Mouse (Mus musculus): Measurements from ENCODE around the gene Syk.

Syk gene

GRCm38 (mm10) chr13:52600015-52600643, 17.2 kb downstream of the Syk start:
- no peak for DNase-seq (ENCODE audit: low spot score in 2 of 2)

- DNase-seq (ENCODE audit: low spot score in 2 of 2) = no peak
Measured at GRCm38 (mm10) chr13:52602752-52603151, 19.8 kb downstream of the Syk start.

- DNase-seq (ENCODE audit: low spot score in 2 of 2) = peak; percentile 7 to 29
Measured at GRCm38 (mm10) chr13:52603704-52604349, 20.9 kb downstream of the Syk start.

GRCm38 (mm10) chr13:52605006-52605405, 22.0 kb downstream of the Syk start:
- DNase-seq (ENCODE audit: low spot score in 2 of 2) = no peak

GRCm38 (mm10) chr13:52605911-52606310, 22.9 kb downstream of the Syk start:
- DNase-seq (ENCODE audit: low spot score in 2 of 2) = no peak

GRCm38 (mm10) chr13:52606656-52607275, 23.8 kb downstream of the Syk start:
- DNase-seq (ENCODE audit: low spot score in 2 of 2) = no peak

GRCm38 (mm10) chr13:52607964-52608363, 25.0 kb downstream of the Syk start:
- no peak for DNase-seq (ENCODE audit: low spot score in 2 of 2)

GRCm38 (mm10) chr13:52610463-52610862, 27.5 kb downstream of the Syk start:
- DNase-seq (ENCODE audit: low spot score in 2 of 2) = no peak

- DNase-seq (ENCODE audit: low spot score in 2 of 2) = no peak
Measured at GRCm38 (mm10) chr13:52613266-52613665, 30.3 kb downstream of the Syk start.

GRCm38 (mm10) chr13:52615085-52615484, 32.1 kb downstream of the Syk start:
- no peak for DNase-seq (ENCODE audit: low spot score in 2 of 2)

GRCm38 (mm10) chr13:52617096-52617714, 34.2 kb downstream of the Syk start:
- DNase-seq (ENCODE audit: low spot score in 2 of 2) = no peak

GRCm38 (mm10) chr13:52618592-52618991, 35.6 kb downstream of the Syk start:
- DNase-seq (ENCODE audit: low spot score in 2 of 2) = no peak

- no peak for DNase-seq (ENCODE audit: low spot score in 2 of 2)
Measured at GRCm38 (mm10) chr13:52619482-52619881, 36.5 kb downstream of the Syk start.

- peak; percentile 77 to 80 for DNase-seq (ENCODE audit: low spot score in 2 of 2)
Measured at GRCm38 (mm10) chr13:52624038-52624437, 41.1 kb downstream of the Syk start.

GRCm38 (mm10) chr13:52628602-52629001, 45.6 kb downstream of the Syk start:
- peak; percentile 67 to 72 for DNase-seq (ENCODE audit: low spot score in 2 of 2)

- no peak for DNase-seq (ENCODE audit: low spot score in 2 of 2)
Measured at GRCm38 (mm10) chr13:52631624-52632023, 48.7 kb downstream of the Syk start.

GRCm38 (mm10) chr13:52635484-52635883, 52.5 kb downstream of the Syk start:
- DNase-seq (ENCODE audit: low spot score in 2 of 2) = no peak

- DNase-seq (ENCODE audit: low spot score in 2 of 2) = no peak
Measured at GRCm38 (mm10) chr13:52636176-52636748, 53.3 kb downstream of the Syk start.

- DNase-seq (ENCODE audit: low spot score in 2 of 2) = no peak
Measured at GRCm38 (mm10) chr13:52646566-52646965, 63.6 kb downstream of the Syk start.

- no peak for DNase-seq (ENCODE audit: low spot score in 2 of 2)
Measured at GRCm38 (mm10) chr13:52647996-52648712, 65.2 kb downstream of the Syk start.

GRCm38 (mm10) chr13:52649791-52650418, 66.9 kb downstream of the Syk start:
- DNase-seq (ENCODE audit: low spot score in 2 of 2) = no peak
